Mouse (Mus musculus): Measurements from ENCODE around the gene Ybx2.
A peak's percentile ranks its signal among the peaks of the same experiment; 100 is the strongest.

Gene Ybx2

GRCm38 (mm10) chr11:69935137-69935879 is at the start of gene Ybx2:
TSS of gene Ybx2 (plus strand) at chr11:69935796.
- peak; percentile 93 to 98 for DNase-seq

- DNase-seq, result no peak
Measured at GRCm38 (mm10) chr11:69886907-69887635, 48.5 kb upstream of the Ybx2 start.

- DNase-seq, result no peak
Measured at GRCm38 (mm10) chr11:69891482-69891881, 44.1 kb upstream of the Ybx2 start.

GRCm38 (mm10) chr11:69894671-69895070 is 40.9 kb upstream of the Ybx2 start:
- no peak for DNase-seq

- no peak for DNase-seq
Measured at GRCm38 (mm10) chr11:69895291-69895690, 40.3 kb upstream of the Ybx2 start, which contains the start of gene Acap1. TSS of gene Acap1 (minus strand) at chr11:69895539.

- no peak for DNase-seq
Measured at GRCm38 (mm10) chr11:69899870-69900269, 35.7 kb upstream of the Ybx2 start.

- peak; percentile 87 to 90 for DNase-seq
Measured at GRCm38 (mm10) chr11:69900471-69901405, 34.9 kb upstream of the Ybx2 start, which contains the start of the genes 2810408A11Rik and Neurl4. TSS of gene 2810408A11Rik (minus strand) at chr11:69900987. TSS of gene Neurl4 (plus strand) at chr11:69901072.

GRCm38 (mm10) chr11:69901406-69901846 is 34.2 kb upstream of the Ybx2 start:
- peak; percentile 95 for DNase-seq

- DNase-seq, result no peak
Measured at GRCm38 (mm10) chr11:69901993-69902392, 33.6 kb upstream of the Ybx2 start.

- DNase-seq, result no peak
Measured at GRCm38 (mm10) chr11:69902972-69903371, 32.6 kb upstream of the Ybx2 start.

GRCm38 (mm10) chr11:69904311-69904710 is 31.3 kb upstream of the Ybx2 start:
- no peak for DNase-seq

GRCm38 (mm10) chr11:69908645-69909044 is 27.0 kb upstream of the Ybx2 start:
- peak in 1 of 2 experiments; percentile 48 for DNase-seq

GRCm38 (mm10) chr11:69909174-69909573 is 26.4 kb upstream of the Ybx2 start:
- no peak for DNase-seq

GRCm38 (mm10) chr11:69910177-69910576 is 25.4 kb upstream of the Ybx2 start:
- no peak for DNase-seq

GRCm38 (mm10) chr11:69910781-69911560 is 24.6 kb upstream of the Ybx2 start:
- DNase-seq, result no peak

- DNase-seq, result no peak
Measured at GRCm38 (mm10) chr11:69911701-69912100, 23.9 kb upstream of the Ybx2 start.

- no peak for DNase-seq
Measured at GRCm38 (mm10) chr11:69912716-69913530, 22.7 kb upstream of the Ybx2 start.

GRCm38 (mm10) chr11:69913554-69914371 is 21.8 kb upstream of the Ybx2 start, which contains the start of gene Gps2:
TSS of gene Gps2 (plus strand) at chr11:69913888.
- DNase-seq, result peak; percentile 95 to 96

- no peak for DNase-seq
Measured at GRCm38 (mm10) chr11:69914372-69914764, 21.2 kb upstream of the Ybx2 start.

- DNase-seq, result no peak
Measured at GRCm38 (mm10) chr11:69914917-69915430, 20.6 kb upstream of the Ybx2 start.

All from cerebellum, postnatal 25 days (tissue).